Mouse (Mus musculus): Measurements from ENCODE around the gene Ptgr1.

The Ptgr1 gene

DNA sequence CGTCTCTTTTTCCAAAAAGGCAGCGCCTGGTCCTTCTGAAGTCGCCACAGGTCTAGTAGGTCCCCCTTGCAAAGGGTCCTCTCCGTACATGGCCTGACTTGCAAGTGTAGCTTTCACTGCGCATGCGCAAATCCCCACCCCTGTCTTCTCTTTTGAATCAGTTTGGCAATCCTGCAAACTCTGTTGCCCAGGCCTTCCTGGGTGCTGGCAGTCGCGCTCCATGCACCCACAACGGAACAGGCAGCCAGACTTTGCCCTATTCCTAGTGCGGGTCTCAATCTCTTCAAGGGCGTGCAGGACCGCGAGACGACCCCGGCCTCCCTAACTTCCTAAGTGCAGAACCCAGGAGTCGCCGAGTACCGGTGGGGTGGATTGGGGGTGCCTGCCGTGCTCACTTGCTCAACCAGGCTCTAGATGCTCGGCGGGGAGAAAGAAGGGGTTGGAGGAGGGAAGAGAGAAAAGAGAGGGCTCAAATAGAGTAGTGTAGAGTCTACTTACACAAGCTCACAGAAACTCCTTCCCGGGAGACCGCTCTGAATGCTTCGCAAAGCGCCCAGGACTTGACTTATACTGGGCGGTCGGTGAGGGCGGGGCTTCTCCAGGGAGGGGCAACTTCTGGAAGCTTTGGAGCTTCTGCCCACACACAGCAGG, at the start of gene Ptgr1:
Gene Ptgr1 (minus strand): TSS at position 580 of the 651 bp plus-strand sequence.
- DNase-seq (ENCODE audit: low spot score) = peak; percentile 79

DNA sequence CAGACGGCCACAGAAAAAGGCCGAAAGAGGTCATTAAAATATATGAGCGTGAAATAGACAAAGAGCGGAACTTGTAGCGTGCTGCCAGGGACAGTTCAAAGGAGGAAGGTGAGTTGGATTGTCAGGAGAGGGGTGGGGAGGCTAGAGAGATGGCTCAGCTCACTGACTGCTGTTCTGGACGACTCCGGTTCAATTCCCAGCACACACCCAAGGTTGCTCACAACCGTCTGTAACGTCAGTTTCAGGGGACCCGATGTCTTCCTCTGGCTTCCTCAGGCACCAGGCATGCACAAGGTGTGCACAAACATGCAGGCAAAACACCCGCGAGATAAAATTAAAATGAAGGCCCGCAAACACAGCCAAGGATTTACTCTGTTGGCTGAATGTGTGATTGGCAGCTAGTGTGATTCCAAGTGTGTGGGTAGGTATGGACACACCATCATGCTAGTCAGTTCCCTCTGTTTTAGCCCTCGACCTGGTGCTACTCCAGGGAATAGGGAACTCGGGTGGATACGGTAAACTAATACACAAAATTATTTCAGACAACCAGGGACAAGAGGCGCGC, 48.9 kb upstream of the Ptgr1 start:
- no peak for DNase-seq (ENCODE audit: low spot score)

DNA sequence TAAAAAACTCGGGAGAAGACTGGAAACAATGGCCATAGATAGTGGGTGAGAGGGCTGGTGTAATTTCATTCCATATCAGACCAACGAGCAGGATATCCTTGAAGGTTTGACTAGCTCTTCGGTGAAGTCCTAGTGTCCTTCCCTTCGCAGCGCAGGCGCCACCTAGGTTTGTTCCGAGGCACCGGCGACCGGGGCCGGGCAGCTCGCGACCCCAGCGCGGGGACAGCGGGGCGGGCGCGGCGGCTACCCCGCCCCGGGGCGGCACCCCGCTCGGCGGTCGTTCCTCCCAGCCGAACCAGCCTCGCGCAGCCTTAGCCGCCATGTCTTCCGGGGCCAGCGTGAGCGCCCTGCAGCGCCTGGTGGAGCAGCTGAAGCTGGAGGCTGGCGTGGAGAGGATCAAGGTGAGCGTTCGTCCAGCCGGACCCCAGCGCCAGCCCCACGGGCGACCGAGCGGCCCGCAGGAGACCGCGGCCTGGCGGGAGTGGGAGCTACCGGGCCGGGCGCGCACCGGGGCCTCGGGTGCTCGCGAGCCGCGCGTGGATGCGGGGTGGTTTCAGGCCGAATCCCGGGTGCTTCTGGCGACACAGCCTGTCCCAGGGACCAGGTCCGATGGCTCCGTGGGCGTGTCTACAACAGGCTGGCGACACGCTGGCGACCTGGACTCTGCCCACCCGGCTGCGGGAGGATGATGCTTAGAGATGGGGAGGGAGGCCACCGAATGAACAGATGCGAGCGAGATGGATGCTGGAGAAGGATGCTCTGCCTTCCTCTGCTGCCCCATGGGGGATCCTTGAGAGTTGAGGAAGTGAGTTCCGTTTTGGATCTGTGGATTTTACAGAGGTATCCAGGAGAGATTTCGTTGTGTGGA, 48.2 kb upstream of the Ptgr1 start, which contains the start of gene Gng10:
Gene Gng10 (plus strand): TSS at position 171 of the 868 bp plus-strand sequence.
- peak; percentile 79 for DNase-seq (ENCODE audit: low spot score)

DNA sequence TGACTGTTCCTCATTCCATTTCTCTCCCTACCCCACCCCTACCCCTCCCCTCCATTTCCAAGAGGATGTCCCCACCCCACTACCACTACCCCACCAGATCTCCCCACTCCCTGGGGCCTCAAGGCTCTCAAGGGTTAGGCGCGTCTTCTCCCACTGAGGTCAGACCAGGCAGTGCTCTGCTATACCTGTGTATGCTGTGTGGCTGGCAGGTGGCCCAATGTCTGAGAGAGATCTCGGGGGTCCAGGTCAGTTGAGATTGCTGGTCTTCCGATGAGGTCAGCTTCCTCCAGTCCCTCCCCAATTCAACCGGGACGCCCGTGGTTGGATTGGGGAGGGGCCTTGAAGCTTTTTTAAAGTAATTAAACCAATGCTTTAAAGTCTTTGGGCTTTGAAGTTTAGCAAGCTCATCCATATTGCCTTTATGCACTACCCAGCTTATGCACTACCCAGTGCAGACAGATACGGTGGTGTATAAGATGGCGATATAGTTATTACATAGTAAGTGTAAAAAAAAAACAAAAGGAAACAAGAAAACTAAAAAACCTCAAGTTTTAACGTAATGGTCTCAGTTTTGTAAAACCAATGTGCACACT, 47.5 kb upstream of the Ptgr1 start:
- peak; percentile 13 for DNase-seq (ENCODE audit: low spot score)

DNA sequence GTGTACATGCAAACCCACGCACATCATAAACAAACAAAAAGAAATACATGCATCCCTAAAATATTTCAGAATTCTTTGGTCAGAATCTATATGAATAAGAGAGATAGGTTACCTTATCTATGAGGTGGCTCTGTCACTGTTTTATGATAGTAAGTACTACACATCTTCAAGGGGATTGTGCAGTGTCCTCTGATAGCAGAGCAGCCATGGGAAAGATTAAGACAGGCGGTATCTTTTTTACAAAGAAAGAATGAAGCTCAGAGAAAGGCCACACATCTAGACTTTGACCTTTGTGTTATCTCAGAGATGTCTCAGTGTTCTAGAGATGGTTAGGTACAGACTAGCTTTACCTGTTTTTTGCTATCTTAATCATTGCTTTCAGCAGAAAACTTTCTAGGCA, 30.0 kb upstream of the Ptgr1 start:
- DNase-seq (ENCODE audit: low spot score) = no peak

DNA sequence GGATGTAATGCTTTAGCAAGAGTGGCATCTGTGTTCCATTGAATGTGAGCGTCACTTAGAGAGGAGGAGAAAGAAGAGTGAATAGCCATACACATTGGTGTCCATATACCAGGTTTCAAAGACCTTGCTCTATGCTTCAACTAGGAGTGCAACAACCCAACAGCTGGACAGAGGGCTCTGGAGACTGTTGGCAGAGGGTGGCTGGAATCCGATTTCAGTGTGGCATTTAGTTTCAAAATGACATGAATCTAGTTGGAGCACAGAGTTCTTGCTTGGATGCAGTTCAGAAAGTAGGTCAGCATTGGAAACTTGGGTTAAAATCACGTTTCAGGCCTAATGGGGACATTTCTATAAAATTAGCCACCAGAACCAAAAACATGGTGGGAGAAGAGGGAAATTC, 28.3 kb upstream of the Ptgr1 start:
- no peak for DNase-seq (ENCODE audit: low spot score)

DNA sequence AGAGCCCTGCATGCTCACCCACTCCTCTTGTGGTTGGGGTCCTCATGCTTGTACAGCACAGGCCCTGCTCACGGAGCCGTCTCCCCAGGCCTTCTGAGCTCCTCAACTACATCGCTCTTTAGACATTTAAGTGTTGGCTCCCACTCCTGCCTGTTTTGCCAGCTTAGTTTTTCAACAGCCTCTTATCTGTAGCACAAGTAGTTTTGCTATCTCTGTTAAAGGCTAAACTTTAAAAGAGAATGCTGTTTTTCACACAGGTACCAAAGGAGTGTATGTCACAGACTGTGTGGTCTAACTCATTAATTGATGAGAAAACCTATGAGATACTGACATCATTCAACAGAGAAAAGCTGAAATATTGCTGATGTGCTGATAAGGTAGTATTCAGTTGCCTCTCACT, 24.5 kb upstream of the Ptgr1 start:
- DNase-seq (ENCODE audit: low spot score) = no peak

DNA sequence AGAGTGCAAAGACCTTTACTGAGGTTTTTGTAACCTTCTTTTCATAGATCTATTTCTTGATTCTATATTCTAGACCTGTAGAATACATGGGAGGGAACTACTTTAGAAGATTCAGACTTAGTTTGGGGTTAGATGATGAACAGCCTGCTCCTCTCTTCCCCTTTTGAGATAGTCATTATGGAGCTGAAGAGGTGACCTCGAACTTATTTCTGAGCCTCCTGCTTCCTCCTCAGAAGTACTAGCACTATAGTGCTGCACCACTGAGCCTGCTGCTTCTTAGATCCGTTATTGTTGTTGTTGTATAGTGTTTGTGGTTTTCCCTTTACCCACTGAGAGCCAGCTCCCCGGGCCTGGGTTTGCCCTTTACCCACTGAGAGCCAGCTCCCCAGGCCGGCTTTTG, 22.8 kb upstream of the Ptgr1 start:
- DNase-seq (ENCODE audit: low spot score) = no peak

DNA sequence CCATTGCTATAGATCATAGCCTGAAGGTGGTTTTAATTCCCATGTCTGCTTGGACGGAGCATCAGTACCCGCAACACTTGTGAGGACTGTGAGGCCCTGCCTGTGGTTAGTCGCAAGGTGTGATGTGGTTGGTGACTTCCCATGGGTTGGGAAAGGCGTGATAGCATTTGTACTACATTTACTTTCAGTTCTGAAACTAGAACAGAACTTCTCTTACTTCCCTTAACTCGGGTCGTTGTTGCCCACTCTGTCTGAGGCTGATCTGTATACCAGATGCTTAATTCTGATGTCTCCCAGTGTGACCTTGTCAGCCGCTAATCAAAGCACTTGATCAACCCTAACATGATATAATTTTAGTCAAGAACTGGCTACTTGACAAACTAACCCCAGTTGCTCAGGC, 22.3 kb upstream of the Ptgr1 start:
- DNase-seq (ENCODE audit: low spot score) = no peak

DNA sequence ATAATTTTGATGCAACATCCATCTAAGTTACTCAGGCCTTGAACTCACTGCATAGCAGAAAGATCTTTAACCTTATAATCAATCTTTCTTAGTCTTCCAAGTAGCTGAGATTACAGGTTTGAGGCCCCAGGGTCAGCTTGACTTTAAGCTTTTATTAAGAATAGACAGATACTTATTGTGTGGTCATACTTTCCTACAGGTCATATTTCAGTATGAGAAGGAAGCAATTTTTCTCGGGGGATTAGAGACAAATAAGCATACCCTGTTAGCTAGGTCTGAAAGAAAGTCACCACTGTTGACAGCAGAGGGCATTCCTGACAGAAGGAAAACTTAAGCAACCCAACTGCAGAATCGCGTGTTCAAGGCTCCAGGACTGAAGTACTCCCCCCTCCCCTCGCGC, 21.1 kb upstream of the Ptgr1 start:
- DNase-seq (ENCODE audit: low spot score) = no peak

DNA sequence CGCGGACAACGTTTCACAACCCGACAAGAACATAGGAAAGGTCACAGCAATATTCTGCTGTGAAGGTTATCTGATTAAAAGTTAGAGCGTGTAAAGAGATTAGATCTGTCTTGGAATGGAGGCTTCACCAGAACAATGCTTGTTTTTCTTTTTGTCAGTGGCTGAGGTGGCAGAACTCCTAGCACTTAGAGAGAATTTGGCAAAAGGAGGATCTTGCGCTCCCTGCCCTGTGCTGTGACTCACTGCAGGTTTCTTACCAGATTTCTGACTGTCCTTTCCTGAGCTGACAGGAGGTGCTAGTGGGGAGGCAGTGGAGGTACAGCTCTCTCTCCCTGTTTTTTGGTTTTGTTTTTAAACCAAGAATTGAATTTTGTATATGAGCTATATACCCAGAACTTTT, 20.1 kb upstream of the Ptgr1 start:
- no peak for DNase-seq (ENCODE audit: low spot score)

DNA sequence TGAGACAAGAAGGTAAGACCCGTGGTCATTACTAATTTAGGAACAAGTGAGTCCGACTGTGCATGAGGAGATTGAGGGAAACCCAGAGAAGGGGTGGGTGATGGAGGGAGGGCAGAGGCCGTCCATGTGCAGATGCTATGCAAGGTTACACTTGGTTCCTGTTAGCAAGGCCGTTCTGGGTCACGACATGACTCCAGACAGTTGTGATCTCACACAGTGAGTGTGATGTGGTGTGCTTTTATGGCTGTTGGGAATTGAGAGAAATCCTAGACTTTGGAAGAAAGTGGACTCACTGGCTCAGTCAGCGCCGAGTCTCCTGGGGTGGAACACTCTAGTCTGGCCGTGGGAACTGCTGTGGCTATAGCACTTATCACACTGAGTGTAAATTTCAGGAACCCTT, 19.3 kb upstream of the Ptgr1 start:
- no peak for DNase-seq (ENCODE audit: low spot score)

DNA sequence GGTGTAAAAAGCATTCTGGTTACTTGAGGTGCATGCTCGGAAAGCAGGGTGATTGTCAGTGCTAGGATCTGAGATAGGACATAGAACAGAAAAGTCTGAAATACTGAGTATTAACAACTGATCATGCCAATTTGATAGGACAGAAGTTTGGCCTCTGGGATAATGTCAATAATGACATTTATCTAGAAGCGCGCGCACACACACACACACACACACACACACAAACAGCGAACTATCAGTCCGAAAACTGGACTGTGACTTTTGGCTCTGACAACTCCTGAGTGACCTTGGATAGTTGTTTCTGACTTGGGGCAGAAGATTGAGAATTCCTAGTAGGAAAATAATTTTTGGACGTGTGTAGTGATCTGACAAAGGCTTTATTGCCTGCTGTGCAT, 16.9 kb upstream of the Ptgr1 start:
- no peak for DNase-seq (ENCODE audit: low spot score)

DNA sequence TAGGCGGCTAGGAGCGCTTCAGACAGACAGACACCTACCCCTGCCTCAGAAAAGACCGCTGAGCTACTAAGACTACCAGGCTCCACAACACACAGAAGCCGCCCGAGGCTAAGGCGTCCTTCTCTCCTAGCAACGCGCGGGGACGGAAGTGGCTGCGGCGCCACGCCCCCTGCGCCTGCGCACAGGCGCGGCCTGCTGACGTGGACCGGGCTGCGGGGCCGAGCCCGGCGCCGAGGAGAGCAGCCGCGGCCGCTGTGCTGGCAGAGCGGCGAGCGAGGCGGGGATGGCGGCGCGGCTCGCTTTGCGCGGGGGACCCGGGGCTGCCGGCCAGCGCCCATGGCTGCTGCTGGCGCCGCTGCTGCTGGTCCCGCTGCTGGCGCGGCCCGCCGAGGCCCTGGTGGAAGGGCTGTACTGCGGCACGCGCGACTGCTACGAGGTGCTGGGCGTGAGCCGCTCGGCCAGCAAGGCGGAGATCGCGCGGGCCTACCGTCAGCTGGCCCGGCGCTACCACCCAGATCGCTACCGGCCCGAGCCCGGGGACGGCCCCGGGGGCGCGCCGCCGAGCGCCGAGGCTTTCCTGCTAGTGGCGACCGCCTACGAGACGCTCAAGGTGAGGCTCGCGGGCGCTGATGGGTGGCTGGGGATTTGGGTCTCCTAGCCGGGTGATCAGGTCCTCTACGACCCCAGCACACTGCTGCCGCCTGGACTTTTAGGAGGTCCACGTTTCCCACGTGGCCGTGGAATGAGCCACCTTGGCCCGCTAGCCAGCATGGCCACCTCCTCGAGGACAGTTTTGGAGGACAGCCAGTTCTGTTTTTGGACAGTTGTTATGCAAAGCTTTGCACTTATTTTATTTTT, 16.3 kb upstream of the Ptgr1 start, which contains the start of gene Gm20503:
Gene Gm20503 (plus strand): TSS at position 263 of the 858 bp plus-strand sequence.
- DNase-seq (ENCODE audit: low spot score) = peak; percentile 89

DNA sequence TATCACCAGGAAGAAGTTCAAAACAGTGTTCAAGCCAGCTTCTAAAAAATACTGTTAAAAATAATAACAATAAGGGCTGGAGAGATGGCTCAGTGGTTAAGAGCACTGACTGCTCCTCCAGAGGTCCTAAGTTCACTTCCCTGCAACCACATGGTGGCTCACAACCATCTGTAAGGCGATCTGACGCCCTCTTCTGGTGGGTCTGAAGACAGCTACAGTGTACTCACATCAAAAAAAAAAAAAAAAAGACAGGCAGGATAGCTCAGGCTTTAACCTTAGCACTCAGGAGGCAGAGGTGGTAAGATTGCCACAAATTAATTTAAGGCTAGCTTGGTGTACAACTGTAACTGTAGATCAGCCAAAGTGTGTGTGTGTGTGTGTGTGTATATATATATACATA, 13.7 kb upstream of the Ptgr1 start:
- DNase-seq (ENCODE audit: low spot score) = no peak

DNA sequence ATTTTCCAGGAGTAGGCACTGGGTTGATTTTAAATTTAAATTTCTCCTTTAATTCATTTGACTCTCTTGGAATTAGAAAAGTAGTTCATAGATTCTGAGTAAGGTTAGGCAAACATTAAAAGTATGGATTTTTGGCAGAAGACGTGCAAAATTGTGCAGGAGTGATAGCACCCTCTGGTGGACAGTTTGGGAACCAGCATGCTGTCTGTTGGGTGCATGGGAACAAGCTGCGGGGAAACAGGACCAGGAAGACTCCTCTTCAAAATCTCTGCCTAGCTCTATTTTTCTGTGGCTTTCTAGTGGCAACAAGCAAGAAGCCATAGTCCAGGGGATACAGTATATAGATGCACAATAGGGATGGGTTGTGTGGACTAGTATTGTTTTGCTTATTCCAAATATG, 12.8 kb upstream of the Ptgr1 start:
- DNase-seq (ENCODE audit: low spot score) = peak; percentile 44

DNA sequence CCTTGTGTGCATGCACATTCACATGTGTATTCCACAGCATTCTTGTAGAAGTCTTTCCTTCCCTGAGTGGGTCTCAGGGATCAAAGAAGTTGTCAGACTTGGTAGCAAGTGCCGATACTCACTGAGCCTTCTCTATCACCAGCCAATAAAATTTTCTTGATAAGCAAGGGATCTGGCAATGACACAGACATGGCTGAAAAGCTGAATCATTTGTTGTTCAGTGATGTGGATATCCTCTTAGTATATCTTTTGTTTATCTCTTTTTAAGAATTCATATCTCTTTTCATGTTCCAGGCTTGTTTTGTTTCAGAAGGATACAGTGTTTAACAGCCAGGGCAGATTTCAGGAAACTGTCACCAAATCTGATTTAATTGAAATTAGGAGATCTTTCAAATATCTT, 11.8 kb upstream of the Ptgr1 start:
- no peak for DNase-seq (ENCODE audit: low spot score)

DNA sequence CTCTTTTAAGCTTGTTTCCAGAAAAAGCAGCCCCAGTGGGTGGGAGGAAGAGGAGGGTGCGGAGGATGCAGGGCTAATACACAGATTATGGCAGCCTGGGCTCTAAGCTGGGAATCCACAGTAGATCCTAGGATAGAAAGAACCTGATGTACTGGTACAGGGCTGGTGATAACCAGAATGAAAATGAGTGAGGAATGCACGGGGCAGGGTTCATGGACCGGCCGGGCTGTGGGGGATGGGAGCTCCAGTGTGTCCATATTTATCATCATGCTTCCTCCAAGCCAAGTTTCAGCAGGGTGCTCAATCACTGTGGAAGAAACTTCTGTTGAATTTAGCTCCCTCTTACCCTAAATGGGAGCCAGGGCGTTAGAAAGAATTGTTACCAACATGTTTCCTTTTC, 10.2 kb upstream of the Ptgr1 start:
- DNase-seq (ENCODE audit: low spot score) = no peak

DNA sequence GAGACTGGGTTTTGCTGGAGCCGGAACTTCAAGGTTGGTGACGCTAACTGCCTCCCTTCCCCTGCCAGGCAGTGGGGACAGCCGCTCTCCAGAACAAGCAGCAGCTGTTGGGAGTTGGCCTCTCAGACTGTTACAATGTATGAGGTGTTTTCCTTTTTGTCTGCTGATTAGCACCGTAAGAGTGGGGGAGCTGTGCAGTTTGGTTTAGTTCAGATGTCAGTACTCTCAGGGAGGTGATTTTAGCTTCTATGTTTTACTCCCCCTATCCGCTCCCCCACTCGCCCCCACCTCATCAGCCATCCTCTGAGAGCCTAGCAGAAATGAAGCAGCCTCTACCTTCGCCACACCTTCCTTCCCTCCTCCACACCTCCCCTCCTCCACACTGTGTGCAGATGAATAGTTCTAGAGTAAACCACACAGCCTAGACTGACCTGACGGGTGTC, 8.4 kb upstream of the Ptgr1 start:
- DNase-seq (ENCODE audit: low spot score) = no peak

DNA sequence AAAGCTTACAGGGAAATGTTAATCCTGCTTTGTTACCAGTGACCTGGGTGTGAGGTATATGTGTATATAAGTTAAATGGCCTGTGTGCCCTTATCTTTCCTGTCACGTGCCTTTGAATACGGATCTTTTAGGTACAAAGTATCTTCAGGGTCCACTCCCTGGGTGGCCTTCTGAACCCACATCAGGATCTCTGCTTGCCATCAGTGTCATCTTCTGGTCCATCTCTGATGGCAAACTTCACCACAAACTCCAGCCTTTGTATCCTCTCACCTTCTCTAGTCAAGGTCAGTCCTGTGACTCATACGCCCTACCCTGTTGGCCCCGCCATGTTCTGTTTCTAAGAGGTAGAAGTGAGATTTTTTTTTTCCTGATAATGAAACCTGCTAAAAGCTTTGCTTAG, 7.8 kb upstream of the Ptgr1 start, which contains the start of gene Dnajc25:
Gene Dnajc25 (plus strand): TSS at position 301 of the 400 bp plus-strand sequence.
- no peak for DNase-seq (ENCODE audit: low spot score)

DNA sequence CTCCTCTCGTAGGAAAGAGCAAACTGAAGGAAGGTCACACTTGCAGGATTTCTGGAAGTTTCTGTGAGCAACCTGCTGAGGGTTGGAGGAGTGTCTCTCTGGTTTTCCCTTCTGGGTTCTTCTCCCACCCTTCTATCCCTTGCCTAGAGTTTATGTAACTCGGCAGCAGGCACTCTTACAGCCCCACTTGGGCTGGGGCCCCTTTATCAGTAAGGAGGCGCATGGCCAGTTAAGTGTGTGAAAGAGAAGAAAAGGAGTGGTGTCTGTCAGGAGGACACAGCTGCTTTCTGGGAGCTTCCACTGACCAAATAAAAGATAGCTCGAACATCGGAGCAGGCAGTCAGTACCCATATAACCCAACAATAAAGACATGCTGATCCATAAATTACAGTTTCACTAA, 5.3 kb upstream of the Ptgr1 start:
- no peak for DNase-seq (ENCODE audit: low spot score)

Data from MN1 (cell line).